Mouse (Mus musculus) right cerebral cortex, postnatal 14 days (tissue): ENCODE measurements around the gene Tnxb.
A peak's percentile ranks its signal among the peaks of the same experiment; 100 is the strongest.
"Not testable (repeated sequence)": the region's sequence is repeated elsewhere in the genome, so short reads cannot be mapped to it uniquely, and the experiment has no call there.

Experiments
- DNase-seq: peaks from one replicate; pipeline ENCODE4 v3.0.0; 2022

Tnxb gene

DNA sequence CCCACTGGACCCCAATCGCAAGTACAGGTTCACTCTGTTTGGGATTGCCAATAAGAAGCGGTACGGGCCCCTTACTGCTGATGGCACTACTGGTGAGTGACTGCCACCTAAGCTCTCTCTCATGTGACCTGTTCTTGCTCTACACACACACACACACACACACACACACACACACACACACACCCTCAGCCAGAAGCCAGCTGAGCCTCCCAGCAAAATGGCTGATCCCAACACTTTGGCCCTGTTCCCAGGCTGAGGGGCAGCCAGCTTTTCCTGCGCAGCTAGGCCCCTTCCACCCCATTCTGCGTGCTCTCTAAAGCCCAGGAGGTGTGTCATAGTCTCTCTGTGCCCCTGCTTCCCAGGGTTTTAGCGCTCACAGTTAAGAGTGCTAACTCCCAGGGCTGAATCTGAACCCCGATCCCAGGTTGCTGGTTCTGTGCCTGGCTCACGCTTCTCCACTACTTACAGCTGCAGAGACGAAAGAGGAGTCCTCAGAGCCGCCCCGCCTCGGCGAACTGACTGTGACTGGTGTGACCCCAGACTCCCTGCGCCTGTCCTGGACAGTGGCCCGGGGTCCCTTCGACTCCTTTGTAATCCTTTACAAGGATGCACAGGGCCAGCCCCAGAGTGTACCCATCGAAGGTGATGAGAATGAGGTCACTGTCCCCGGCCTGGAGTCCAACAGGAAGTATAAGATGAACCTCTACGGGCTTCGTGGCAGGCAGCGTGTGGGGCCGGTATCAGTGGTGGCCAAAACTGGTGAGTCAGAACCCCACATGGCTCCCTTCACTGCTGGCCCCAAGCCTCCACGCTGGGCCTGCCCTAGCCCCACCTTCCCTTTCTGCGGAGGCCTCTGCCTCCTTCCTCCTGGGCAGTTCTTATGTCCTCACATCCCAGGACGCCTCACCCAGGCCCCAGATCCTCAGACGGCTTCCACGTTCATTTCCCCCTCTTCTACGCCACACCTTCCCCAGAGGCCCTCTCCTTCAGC, 15.1 kb downstream of the Tnxb start:
- DNase-seq = no peak

- no peak for DNase-seq
Observed at GRCm38 (mm10) chr17:34688889-34689288, 18.6 kb downstream of the Tnxb start.

DNA sequence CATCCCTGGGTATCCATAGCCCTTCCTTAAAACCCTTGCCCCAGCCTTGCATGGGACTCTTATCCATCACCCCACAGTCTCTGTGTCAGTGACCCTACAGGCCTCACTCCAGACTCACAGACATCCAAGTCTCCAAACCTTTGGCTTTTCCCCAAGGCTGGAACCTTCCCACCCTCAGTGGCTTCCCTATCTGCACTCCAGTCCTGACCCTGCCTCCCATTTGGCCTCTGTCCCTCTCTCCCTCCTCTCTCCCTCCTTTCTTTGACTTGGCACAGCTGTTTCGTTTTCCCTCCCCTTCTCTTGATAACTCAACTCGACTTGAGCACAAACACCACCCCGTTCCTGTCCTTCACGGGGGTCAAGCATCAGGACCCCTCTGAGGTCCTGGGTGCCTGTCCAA, 20.1 kb downstream of the Tnxb start:
- DNase-seq = no peak

DNA sequence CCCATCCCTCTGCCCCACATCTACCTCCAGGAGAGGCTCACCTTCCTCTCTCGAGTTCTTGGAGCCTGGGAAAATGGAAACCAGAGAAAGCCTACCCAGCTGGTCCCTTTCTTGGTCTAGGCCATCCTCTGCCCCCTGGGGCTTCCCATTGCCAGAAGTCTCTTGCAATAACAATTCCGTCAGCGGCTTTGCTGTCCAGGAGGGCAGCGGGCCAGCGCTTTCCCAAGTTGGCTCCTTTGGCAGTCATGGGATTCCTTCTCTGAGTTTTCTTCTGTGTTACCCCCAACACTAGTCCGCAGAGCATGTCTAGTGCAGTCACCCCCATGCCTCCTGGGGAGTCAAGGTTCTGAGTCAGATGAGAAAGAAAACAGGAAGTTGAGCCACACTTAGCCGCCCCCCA, 22.6 kb downstream of the Tnxb start:
- DNase-seq = no peak

DNA sequence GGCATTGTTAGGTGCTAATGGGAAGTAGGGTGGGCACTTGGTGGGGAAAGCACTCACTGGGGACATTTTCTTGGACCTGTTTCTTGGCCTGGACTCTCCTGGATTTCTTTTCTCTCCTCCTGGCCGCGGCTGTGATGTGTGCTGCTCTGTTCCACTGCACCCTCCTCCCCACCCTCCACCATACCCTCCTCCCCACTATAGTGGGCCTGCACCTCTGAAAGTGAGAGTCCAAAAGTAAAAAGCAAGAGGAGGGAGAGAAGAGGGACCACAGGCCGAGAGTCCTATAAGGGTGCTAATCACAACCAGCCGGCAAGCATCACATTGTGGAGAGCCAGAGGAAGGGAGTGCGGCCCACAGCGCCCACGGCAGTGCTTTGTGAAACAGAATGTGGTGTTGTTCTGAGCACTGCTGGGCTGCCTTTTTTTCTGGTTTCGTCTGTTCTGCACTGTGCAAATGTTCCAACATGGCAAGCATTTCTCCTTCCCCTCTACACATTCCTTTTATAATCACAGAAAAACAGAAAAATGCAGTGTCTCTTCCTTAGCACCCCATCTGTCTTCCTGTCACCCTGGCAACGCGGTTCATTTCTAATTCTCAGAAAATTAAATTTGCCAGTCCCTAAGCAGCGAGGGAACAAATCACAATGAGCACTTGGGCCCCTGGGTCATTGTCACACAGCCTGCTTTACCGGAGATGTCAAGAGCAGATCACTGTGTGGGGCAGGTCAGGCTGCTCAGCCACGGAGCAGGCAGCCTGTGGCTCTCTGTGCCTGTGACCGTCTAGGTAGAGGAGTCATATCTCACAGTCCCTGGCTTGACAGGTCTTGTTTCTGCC, 29.5 kb downstream of the Tnxb start:
- DNase-seq = peak; percentile 43

GRCm38 (mm10) chr17:34700671-34701071, 30.3 kb downstream of the Tnxb start:
- no peak for DNase-seq

DNA sequence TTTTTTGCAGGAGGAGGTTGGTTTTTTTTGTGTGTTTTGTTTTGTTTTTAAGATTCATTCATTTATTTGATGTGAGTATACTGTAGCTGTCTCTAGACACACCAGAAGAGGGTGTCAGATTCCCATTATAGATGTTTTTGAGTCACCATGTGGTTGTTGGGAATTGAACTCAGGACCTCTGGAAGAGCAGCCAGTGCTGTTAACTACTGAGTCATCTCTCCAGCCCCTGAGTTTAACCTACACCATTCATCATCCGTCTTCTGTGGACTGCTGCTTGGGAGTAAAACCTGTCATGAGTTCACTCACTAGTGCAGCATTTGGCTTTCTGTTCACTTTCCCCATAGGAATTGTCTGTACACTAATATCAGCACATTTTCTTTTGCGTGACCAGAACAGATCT, 36.1 kb downstream of the Tnxb start:
- not testable (repeated sequence) for DNase-seq

DNA sequence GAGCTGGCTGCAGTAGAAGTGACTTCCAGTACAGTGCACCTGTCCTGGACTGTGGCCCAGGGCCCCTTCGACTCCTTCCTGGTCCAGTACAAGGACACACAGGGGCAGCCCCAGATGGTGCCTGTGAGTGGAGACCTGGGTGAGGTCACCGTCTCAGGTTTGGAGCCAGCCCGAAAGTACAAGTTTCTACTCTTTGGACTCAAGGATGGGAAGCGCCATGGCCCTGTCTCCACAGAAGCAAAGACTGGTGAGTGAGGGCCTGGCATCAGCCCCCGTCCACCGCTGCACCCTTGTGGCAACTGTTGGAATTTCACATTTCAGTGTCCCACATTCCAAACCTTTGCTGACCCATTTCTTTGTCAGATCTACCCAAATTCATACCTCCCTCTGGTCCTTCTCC, 42.6 kb downstream of the Tnxb start:
- peak; percentile 73 for DNase-seq

DNA sequence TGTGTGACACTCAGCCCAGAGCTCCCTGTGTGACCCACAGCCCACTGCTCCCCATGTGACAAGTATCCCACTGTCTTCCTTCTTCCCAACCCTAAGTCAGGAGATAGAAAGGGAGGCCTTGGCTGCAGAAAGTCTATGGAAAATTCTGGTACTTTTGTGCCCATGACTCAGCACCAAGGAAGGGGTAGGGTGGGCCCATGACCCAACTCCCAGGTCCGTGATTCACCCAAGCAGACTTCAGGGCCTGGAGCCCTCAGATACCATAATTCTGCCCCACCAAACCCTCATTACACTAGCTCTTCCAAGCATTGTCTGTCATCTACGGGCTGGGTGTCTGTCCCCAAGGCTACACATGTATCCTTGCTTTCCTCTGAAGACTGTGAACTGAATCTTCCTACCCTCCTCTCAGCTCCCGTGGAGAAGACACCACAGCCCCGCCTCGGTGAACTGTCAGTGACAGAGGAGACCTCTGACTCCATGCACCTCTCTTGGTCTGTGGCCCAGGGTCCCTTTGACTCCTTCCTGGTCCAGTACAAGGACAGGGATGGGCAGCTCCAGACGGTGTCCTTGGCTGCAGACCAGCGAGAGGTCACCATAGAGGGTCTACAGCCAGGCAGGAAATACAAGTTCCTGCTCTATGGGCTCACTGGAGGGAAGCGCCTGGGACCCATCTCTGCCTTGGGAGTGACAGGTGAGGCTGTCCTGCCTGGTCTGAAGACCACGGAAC, 44.0 kb downstream of the Tnxb start:
- DNase-seq = not testable (repeated sequence)

GRCm38 (mm10) chr17:34714908-34715445, 44.6 kb downstream of the Tnxb start:
- not testable (repeated sequence) for DNase-seq

DNA sequence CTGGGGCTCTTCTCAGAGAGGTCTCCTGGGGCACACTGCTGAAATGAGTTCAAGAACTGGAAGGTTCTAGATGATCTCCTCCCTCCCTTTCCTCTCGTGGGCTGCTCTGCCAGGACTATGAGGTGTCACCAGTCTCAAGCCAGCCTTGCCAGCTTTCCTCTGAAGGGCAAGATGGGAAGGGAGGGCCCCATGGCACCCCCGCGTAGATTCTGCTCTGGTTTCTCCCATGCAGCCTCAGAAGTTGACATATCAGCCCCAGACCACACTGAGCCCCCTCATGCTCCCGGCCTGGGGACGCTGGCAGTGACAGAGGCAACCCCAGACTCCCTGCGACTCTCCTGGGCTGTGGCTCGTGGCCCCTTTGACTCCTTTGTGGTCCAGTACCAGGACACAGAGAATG, 45.1 kb downstream of the Tnxb start:
- DNase-seq = not testable (repeated sequence)

DNA sequence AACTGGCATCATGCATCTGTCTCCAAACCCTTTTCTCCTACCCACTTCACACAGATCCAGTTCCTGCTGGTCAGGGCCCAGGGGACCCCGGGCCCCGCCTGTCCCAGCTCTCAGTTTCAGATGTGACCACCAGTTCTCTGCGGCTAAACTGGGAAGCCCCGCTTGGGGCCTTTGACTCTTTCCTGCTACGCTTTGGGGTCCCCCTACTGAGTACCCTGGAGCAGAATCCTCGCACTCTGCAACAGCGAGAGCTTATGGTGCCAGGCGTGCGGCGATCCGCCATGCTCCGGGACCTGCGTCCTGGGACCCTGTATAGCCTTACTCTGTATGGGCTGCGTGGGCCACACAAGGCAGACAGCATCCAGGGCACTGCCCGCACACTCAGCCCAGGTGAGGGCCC, 45.9 kb downstream of the Tnxb start:
- no peak for DNase-seq

GRCm38 (mm10) chr17:34717401-34717800, 47.1 kb downstream of the Tnxb start:
- DNase-seq = no peak

- not testable (repeated sequence) for DNase-seq
Observed at GRCm38 (mm10) chr17:34719886-34720285, 49.6 kb downstream of the Tnxb start.

DNA sequence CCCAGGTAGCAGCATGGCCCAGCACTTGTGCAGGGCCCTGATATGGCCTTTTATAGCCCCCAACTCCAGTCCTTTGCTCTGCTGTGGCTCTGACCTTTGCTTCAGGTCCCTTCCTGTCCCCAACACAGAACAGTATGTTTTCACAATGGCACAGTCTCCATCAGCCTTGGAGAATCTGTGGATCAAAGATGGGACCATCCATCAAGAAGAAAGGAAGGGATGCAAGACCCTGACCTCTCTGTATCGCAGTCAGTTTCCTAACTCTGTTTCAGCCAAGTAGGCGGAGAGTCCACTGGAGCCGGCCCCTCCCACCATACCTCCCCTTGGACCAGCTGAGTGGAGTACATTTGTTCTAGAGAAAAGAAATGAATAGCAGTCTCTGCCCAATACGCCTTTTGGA, 51.9 kb downstream of the Tnxb start:
- not testable (repeated sequence) for DNase-seq

GRCm38 (mm10) chr17:34723066-34723465, 52.7 kb downstream of the Tnxb start:
- no peak for DNase-seq

DNA sequence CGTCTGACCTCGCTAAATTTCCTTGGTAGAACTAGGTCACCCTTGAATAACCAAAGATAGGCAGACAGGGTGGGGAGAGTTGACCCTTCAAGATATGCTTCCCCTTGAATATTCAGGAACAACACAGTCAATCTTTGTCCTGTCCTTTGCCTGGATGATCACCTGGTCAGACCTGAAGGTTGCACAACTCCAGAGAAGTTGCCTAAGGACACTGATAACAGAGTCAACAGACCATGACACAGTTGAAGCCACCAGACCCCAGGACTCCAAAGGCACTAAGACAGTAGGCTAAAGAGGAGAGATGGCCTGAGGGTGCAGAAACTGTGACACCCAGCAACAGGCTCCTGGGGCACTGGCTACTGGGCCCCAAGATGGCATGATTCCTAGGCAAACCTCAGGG, 57.6 kb downstream of the Tnxb start:
- no peak for DNase-seq

DNA sequence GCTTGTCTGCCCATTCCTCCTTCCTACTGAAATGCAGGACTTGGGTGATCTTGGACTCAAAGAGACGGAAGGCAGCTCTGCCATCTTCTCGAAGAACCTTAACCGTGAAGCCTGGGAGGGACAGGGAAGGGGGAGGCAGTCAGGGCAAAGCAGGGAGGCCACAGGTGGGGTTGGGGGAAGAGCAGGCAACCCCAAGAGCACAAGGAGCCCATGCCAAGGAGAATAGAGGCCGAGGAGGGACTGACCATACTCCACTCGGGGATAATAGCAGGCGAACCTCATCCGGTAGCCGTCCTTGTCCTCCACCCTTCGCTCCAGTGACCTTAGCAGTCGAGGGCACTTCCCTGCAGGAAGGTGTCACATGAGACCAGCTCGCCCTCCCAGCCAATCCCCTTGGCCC, 58.8 kb downstream of the Tnxb start:
- DNase-seq = not testable (repeated sequence)

- DNase-seq = not testable (repeated sequence)
Observed at GRCm38 (mm10) chr17:34729779-34730553, 59.6 kb downstream of the Tnxb start.

DNA sequence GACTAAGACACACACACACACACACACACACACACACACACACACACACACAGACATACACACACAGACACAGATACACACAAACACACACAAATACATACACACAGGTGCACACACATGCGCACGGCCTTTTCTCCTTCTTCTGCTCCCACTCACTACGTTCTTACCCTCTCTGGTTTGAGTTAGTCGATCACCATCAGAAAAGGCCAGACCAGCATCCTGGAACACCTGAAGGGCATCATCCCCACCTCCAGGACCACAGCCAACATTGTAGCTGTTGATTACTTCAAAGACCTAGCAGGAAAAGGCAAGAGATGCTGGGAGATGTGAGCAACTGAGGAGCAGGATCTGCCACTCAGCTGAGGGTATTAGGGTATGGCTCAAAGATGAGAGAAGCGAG, 67.1 kb downstream of the Tnxb start:
- DNase-seq = not testable (repeated sequence)

GRCm38 (mm10) chr17:34739708-34740107, 69.4 kb downstream of the Tnxb start:
- not testable (repeated sequence) for DNase-seq

DNA sequence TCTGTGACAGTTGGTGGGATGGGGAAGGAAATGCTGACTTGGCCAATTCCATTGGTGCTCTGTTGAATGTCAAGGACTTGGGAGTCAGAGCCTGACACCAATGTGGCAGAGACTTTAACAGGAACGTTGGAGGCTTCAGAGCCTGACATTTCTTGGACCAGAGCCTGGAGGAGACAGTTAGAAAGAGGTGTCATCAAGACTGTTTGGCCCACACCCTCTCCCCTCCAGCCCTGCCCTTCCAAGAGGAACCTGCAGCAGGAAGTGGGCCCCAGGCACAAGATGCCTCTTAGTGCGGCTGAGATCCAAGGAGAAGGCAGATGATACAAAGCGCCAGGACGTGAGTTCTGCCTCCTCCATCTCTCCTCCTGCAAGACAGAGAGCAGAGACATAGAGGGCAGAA, 69.9 kb downstream of the Tnxb start:
- no peak for DNase-seq
